Mouse (Mus musculus) ZHBTc4 (cell line): ENCODE results near the gene Pafah2.
A peak's percentile ranks its signal among the peaks of the same experiment; 100 is the strongest.

ENCODE experiments used
- DNase-seq: peaks from one replicate; pipeline ENCODE4 v3.0.0-alpha.2; 2011; ENCODE audit warnings: low read depth, low spot score

The Pafah2 gene

GRCm38 (mm10) chr4:134460277-134460676 is 64.2 kb downstream of the Pafah2 start:
- DNase-seq: no peak

- DNase-seq: no peak
These were observed 65.1 kb downstream of the Pafah2 start for GRCm38 (mm10) chr4:134461252-134461651.

- no peak for DNase-seq
These were observed 69.7 kb downstream of the Pafah2 start for GRCm38 (mm10) chr4:134465789-134466188.

- no peak for DNase-seq
These were observed 70.5 kb downstream of the Pafah2 start for GRCm38 (mm10) chr4:134466381-134467262.

GRCm38 (mm10) chr4:134467435-134468214 is 71.5 kb downstream of the Pafah2 start:
- peak; percentile 96 for DNase-seq

- peak; percentile 100 for DNase-seq
These were observed 72.1 kb downstream of the Pafah2 start, which contains the start of gene Stmn1 for GRCm38 (mm10) chr4:134468215-134468575. Gene Stmn1, plus strand, starts transcription at chr4:134468320.

GRCm38 (mm10) chr4:134468578-134469266 is 72.6 kb downstream of the Pafah2 start:
- DNase-seq: peak; percentile 96

- DNase-seq: peak; percentile 56
These were observed 73.2 kb downstream of the Pafah2 start for GRCm38 (mm10) chr4:134469341-134469796.

GRCm38 (mm10) chr4:134469985-134470384 is 73.9 kb downstream of the Pafah2 start:
- no peak for DNase-seq

- DNase-seq: peak; percentile 68
These were observed 75.3 kb downstream of the Pafah2 start for GRCm38 (mm10) chr4:134471469-134471868.

GRCm38 (mm10) chr4:134473764-134474163 is 77.6 kb downstream of the Pafah2 start:
- DNase-seq: no peak

GRCm38 (mm10) chr4:134474240-134474639 is 78.1 kb downstream of the Pafah2 start:
- DNase-seq: no peak

- DNase-seq: no peak
These were observed 80.8 kb downstream of the Pafah2 start for GRCm38 (mm10) chr4:134476899-134477298.
